Mouse (Mus musculus): ENCODE measurements around the gene Snupn.

GRCm38 (mm10) chr9:56926387-56926786 is 24.3 kb upstream of the Snupn start:
- no peak for TF ChIP-seq CTCF (IDR thresholded peaks at IDR 0.05; ENCODE audit: borderline replicate concordance, insufficient read depth, low read depth, low read length)
- no peak for TF ChIP-seq POLR2A (IDR thresholded peaks at IDR 0.05; ENCODE audit: borderline replicate concordance, insufficient read depth, low read length)

All from cerebellum, adult 2 months (tissue).